Mouse (Mus musculus): ENCODE data around the gene Chst8. TPM values are rescaled to one million over a fixed set of nuclear protein-coding genes. Genes with fewer than 3 reads are reported as not detected.

Chst8 gene
- polyA plus RNA-seq, 1 experiment from 2014 or later = 15.4 TPM

GRCm38 (mm10) chr7:34654441-34655085, 157.9 kb downstream of the Chst8 start:
- Histone ChIP-seq H3K9me3 (ENCODE audit: low read length) (no peaks in the 10 kb centered on the region), H3K4me1 (ENCODE audit: insufficient read depth, low read length) (peaks cover 15% of the 10 kb centered on the region), H3K9ac (replicated peaks; ENCODE audit: low read length) (peak overlapping the region; percentile 97), H3K27ac (ENCODE audit: low read length) (peak overlapping the region; percentile 100), H3K27me3 (ENCODE audit: insufficient read depth, low read length) (no peaks in the 10 kb centered on the region), H3K36me3 (ENCODE audit: insufficient read depth, low read length) (peaks cover 6% of the 10 kb centered on the region), H3K4me2 (replicated peaks; ENCODE audit: low read depth, low read length) (peak overlapping the region; percentile 86), H3K4me3 (ENCODE audit: low read length) (peak overlapping the region; percentile 75)
- ATAC-seq (ENCODE audit: low FRiP score, low TSS enrichment) = peak; percentile 53
- under 1% methylated on average over 59 of the region's 81 CpGs for WGBS

- H3K4me2 ChIP-seq (replicated peaks; ENCODE audit: low read depth, low read length) = peak overlapping the region; percentile 86
- peak; percentile 53 for ATAC-seq (ENCODE audit: low FRiP score, low TSS enrichment)
- H3K9ac ChIP-seq (replicated peaks; ENCODE audit: low read length) = peak overlapping the region; percentile 97
- peak overlapping the region; percentile 100 for H3K27ac ChIP-seq (ENCODE audit: low read length)
- peaks cover 10% of the 10 kb centered on the region for H3K4me1 ChIP-seq (ENCODE audit: insufficient read depth, low read length)
- H3K36me3 ChIP-seq (ENCODE audit: insufficient read depth, low read length) = peaks cover 12% of the 10 kb centered on the region
- H3K27me3 ChIP-seq (ENCODE audit: insufficient read depth, low read length) = no peaks in the 10 kb centered on the region
- under 1% methylated on average over 52 of the region's 64 CpGs for WGBS
- no peaks in the 10 kb centered on the region for H3K9me3 ChIP-seq (ENCODE audit: low read length)
- peak overlapping the region; percentile 75 for H3K4me3 ChIP-seq (ENCODE audit: low read length)
Measured at GRCm38 (mm10) chr7:34653731-34654440, 158.6 kb downstream of the Chst8 start.

- under 1% methylated on average over 48 of the region's 48 CpGs for WGBS
- peak overlapping the region; percentile 86 for H3K4me2 ChIP-seq (replicated peaks; ENCODE audit: low read depth, low read length)
- peak; percentile 12; the same call in 1 of the 2 replicates for ATAC-seq (ENCODE audit: low FRiP score, low TSS enrichment)
Measured at GRCm38 (mm10) chr7:34652751-34653502, 159.6 kb downstream of the Chst8 start.

DNA sequence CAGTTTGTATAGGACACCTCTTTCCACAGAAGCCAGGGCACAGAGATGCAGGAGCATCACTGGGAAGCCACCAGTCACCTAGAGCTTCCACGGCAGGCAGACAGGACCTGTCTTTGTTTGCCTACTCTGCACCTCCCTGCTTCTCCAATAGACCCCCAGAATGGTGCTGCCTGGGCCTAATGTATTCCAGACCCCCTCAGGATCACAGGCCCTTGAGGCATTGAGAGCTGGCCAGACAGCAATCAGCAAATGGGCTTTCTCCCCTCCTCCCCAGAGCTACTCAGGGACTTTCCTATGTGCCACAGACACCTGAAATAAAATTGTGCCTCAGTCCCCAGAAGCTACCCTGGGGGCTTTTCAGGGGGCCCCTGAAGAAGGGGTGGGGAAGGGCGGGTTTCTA, 161.1 kb downstream of the Chst8 start:
- Histone ChIP-seq H3K36me3 (ENCODE audit: insufficient read depth, low read length) (peaks cover 30% of the 10 kb centered on the region), H3K27ac (ENCODE audit: low read length) (no peak overlapping the region), H3K9ac (replicated peaks; ENCODE audit: low read length) (no peak overlapping the region), H3K4me2 (replicated peaks; ENCODE audit: low read depth, low read length) (peak overlapping the region; percentile 86), H3K4me3 (ENCODE audit: low read length) (no peak overlapping the region), H3K27me3 (ENCODE audit: insufficient read depth, low read length) (no peaks in the 10 kb centered on the region), H3K4me1 (ENCODE audit: insufficient read depth, low read length) (peaks cover 16% of the 10 kb centered on the region), H3K9me3 (ENCODE audit: low read length) (0 out of 2 replicates have a peak, but pooled peaks cover 5% of the 10 kb centered on the region)
- WGBS = 65% methylated on average over 2 of the region's 2 CpGs
- no peak for ATAC-seq (ENCODE audit: low FRiP score, low TSS enrichment)

More at GRCm38 (mm10) chr7:34652751-34653502, 159.6 kb downstream of the Chst8 start:
- peak overlapping the region; percentile 75 for H3K4me3 ChIP-seq (ENCODE audit: low read length)
- H3K9me3 ChIP-seq (ENCODE audit: low read length) = 0 out of 2 replicates have a peak, but pooled peaks cover 5% of the 10 kb centered on the region
- H3K36me3 ChIP-seq (ENCODE audit: insufficient read depth, low read length) = peaks cover 22% of the 10 kb centered on the region
- H3K27me3 ChIP-seq (ENCODE audit: insufficient read depth, low read length) = no peaks in the 10 kb centered on the region
- H3K9ac ChIP-seq (replicated peaks; ENCODE audit: low read length) = peak overlapping the region; percentile 97
- H3K4me1 ChIP-seq (ENCODE audit: insufficient read depth, low read length) = peaks cover 10% of the 10 kb centered on the region
- H3K27ac ChIP-seq (ENCODE audit: low read length) = peak overlapping the region; percentile 100

GRCm38 (mm10) chr7:34647052-34647451, 165.5 kb downstream of the Chst8 start:
- Histone ChIP-seq H3K36me3 (ENCODE audit: insufficient read depth, low read length) (peaks cover 50% of the 10 kb centered on the region), H3K4me3 (ENCODE audit: low read length) (no peak overlapping the region), H3K9me3 (ENCODE audit: low read length) (0 out of 2 replicates have a peak, but pooled peaks cover 5% of the 10 kb centered on the region), H3K27ac (ENCODE audit: low read length) (no peak overlapping the region), H3K4me2 (replicated peaks; ENCODE audit: low read depth, low read length) (no peak overlapping the region), H3K4me1 (ENCODE audit: insufficient read depth, low read length) (peaks cover 9% of the 10 kb centered on the region), H3K27me3 (ENCODE audit: insufficient read depth, low read length) (no peaks in the 10 kb centered on the region), H3K9ac (replicated peaks; ENCODE audit: low read length) (no peak overlapping the region)
- ATAC-seq (ENCODE audit: low FRiP score, low TSS enrichment) = no peak
- 64% methylated on average over 9 of the region's 9 CpGs for WGBS

GRCm38 (mm10) chr7:34646144-34646795, 166.2 kb downstream of the Chst8 start:
- ATAC-seq (ENCODE audit: low FRiP score, low TSS enrichment) = 0 out of 2 replicates have a peak, but pooled peaks have one; percentile 20
- Histone ChIP-seq H3K4me3 (ENCODE audit: low read length) (no peak overlapping the region), H3K9me3 (ENCODE audit: low read length) (0 out of 2 replicates have a peak, but pooled peaks cover 5% of the 10 kb centered on the region), H3K9ac (replicated peaks; ENCODE audit: low read length) (no peak overlapping the region), H3K27ac (ENCODE audit: low read length) (no peak overlapping the region), H3K4me1 (ENCODE audit: insufficient read depth, low read length) (peaks cover 6% of the 10 kb centered on the region; the same call in 1 of the 2 replicates), H3K4me2 (replicated peaks; ENCODE audit: low read depth, low read length) (no peak overlapping the region), H3K36me3 (ENCODE audit: insufficient read depth, low read length) (peaks cover 56% of the 10 kb centered on the region), H3K27me3 (ENCODE audit: insufficient read depth, low read length) (no peaks in the 10 kb centered on the region)
- 82% methylated on average over 12 of the region's 12 CpGs for WGBS

DNA sequence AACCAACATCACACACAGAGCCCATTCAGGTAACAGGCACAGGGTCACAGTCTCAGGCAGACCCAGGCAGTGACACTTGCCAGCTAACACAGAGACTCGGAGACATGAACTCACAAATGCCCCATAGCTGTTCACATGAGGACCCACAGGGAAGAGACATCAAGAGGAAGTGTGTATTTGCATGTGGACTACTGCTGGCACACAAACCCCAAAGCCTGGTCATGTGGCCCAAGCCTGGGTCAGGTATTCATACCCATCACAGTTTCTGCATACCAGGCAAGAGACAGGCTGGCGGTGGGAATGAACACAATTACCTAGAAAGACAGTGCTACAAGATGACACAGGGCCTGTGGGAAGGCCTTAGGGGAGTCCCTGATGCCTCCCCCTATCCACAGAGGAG, 166.9 kb downstream of the Chst8 start:
- peaks cover 62% of the 10 kb centered on the region for H3K36me3 ChIP-seq (ENCODE audit: insufficient read depth, low read length)
- no peak for ATAC-seq (ENCODE audit: low FRiP score, low TSS enrichment)
- 93% methylated on average over 2 of the region's 2 CpGs for WGBS

DNA sequence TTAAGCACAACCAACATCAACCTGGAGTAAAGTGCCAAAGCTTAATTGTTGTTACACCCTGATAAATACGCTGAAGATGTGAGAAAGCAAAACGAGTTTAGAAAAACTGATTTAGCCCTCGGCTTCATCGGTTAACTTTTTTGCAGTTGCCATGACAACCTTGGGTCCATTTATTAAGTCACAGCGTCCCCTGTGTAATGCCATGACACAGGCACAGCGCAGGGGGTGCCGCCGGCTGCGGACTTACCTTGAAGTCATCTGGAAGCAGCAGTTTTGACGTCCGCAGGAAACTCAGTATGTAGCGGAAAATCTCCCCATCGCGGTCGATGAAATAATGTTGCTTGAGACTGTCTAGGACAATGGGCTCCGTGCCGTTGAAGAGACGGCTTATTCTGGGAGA, 167.9 kb downstream of the Chst8 start:
- Histone ChIP-seq H3K9ac (replicated peaks; ENCODE audit: low read length) (no peak overlapping the region), H3K27me3 (ENCODE audit: insufficient read depth, low read length) (no peaks in the 10 kb centered on the region), H3K36me3 (ENCODE audit: insufficient read depth, low read length) (peaks cover 67% of the 10 kb centered on the region), H3K4me3 (ENCODE audit: low read length) (no peak overlapping the region), H3K27ac (ENCODE audit: low read length) (no peak overlapping the region), H3K4me1 (ENCODE audit: insufficient read depth, low read length) (peaks cover 6% of the 10 kb centered on the region; the same call in 1 of the 2 replicates), H3K4me2 (replicated peaks; ENCODE audit: low read depth, low read length) (no peak overlapping the region), H3K9me3 (ENCODE audit: low read length) (0 out of 2 replicates have a peak, but pooled peaks cover 5% of the 10 kb centered on the region)
- 89% methylated on average over 18 of the region's 18 CpGs for WGBS
- no peak for ATAC-seq (ENCODE audit: low FRiP score, low TSS enrichment)

More for the DNA sequence above, 166.9 kb downstream of the Chst8 start:
- no peak overlapping the region for H3K4me2 ChIP-seq (replicated peaks; ENCODE audit: low read depth, low read length)
- no peaks in the 10 kb centered on the region for H3K27me3 ChIP-seq (ENCODE audit: insufficient read depth, low read length)
- no peak overlapping the region for H3K9ac ChIP-seq (replicated peaks; ENCODE audit: low read length)
- H3K4me3 ChIP-seq (ENCODE audit: low read length) = no peak overlapping the region
- H3K27ac ChIP-seq (ENCODE audit: low read length) = no peak overlapping the region
- H3K9me3 ChIP-seq (ENCODE audit: low read length) = 0 out of 2 replicates have a peak, but pooled peaks cover 5% of the 10 kb centered on the region
- peaks cover 6% of the 10 kb centered on the region; the same call in 1 of the 2 replicates for H3K4me1 ChIP-seq (ENCODE audit: insufficient read depth, low read length)

- 50% methylated on average over 6 of the region's 6 CpGs for WGBS
- Histone ChIP-seq H3K9ac (replicated peaks; ENCODE audit: low read length) (no peak overlapping the region), H3K4me2 (replicated peaks; ENCODE audit: low read depth, low read length) (no peak overlapping the region), H3K36me3 (ENCODE audit: insufficient read depth, low read length) (peaks cover 65% of the 10 kb centered on the region), H3K9me3 (ENCODE audit: low read length) (0 out of 2 replicates have a peak, but pooled peaks cover 2% of the 10 kb centered on the region), H3K27me3 (ENCODE audit: insufficient read depth, low read length) (no peaks in the 10 kb centered on the region), H3K4me3 (ENCODE audit: low read length) (no peak overlapping the region), H3K27ac (ENCODE audit: low read length) (peak overlapping the region; percentile 40), H3K4me1 (ENCODE audit: insufficient read depth, low read length) (peaks cover 6% of the 10 kb centered on the region; the same call in 1 of the 2 replicates)
- ATAC-seq (ENCODE audit: low FRiP score, low TSS enrichment) = no peak
Measured at GRCm38 (mm10) chr7:34643329-34643728, 169.2 kb downstream of the Chst8 start.
